Mouse (Mus musculus) right cerebral cortex, postnatal 14 days (tissue): Measurements from ENCODE around the gene Grin1.
A peak's percentile ranks its signal among the peaks of the same experiment; 100 is the strongest.
"Not testable (repeated sequence)": the region's sequence is repeated elsewhere in the genome, so short reads cannot be mapped to it uniquely, and the experiment has no call there.

Experiments
- DNase-seq: peaks from one replicate; pipeline ENCODE4 v3.0.0; 2022

Gene Grin1

DNA sequence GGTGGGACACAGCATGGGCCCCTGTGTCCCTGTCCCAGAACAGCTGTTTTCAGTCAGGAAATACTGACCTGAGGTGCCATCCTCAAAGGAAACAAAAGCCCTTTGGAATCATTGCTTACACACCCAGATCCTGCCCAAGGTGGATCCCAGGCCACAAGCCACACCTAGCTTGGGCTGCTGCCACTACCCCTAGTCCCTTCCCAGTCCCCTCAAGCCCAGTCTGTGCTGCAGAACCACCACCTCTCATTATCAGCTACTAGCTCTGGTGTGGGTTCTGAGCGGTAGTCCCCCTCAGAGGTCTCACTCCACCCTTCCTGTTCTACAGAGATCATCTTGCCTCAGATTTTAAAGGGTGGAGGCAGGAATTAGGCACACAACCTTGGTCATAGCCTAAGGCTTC lies 32.7 kb downstream of the Grin1 start:
- DNase-seq: no peak

DNA sequence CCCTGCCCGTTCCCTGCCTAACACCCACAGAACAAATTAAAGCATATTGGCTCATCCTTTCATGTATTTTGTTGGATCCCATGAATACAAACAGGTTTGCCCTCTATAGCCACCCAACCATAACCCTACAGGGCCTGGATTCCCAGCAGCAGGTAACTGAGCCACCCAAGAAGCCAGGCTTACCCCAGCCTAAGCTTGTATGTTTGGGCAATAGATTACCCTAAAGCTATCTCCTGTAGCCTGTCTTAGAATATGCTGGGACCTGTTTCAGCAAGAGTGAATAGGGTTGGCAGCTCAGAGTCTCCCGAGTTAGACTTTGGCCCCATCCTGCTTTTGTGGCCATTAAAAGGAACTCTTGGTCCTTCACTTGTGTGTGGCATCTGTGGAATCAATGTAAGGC lies 33.4 kb downstream of the Grin1 start:
- no peak for DNase-seq

- peak; percentile 87 for DNase-seq
These were observed 39.8 kb downstream of the Grin1 start for GRCm38 (mm10) chr2:25278928-25279882.

DNA sequence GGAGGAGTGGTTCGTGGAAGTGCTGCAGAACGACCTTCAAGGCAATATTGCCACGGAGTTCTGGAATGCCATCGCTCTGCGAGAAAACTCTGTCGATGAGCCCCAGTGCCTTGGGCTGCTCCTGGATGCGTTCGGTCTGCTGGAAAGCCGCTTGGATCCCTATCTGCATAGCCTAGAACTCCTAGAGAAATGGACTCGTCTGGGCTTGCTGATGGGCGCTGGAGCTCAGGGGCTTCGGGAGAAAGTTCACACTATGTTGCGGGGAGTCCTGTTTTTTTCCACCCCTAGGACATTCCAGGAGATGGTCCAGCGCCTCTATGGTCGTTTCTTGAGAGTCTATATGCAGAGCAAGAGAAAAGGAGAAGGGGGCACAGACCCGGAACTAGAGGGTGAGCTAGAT lies 46.0 kb downstream of the Grin1 start:
- no peak for DNase-seq

GRCm38 (mm10) chr2:25272515-25272914 lies 46.5 kb downstream of the Grin1 start:
- no peak for DNase-seq

GRCm38 (mm10) chr2:25271827-25272511 lies 47.0 kb downstream of the Grin1 start, which contains the start of the genes Ssna1 and Anapc2:
Ssna1 (minus strand) TSS chr2:25272438.
Anapc2 (plus strand) TSS chr2:25272478.
- peak; percentile 97 for DNase-seq

DNA sequence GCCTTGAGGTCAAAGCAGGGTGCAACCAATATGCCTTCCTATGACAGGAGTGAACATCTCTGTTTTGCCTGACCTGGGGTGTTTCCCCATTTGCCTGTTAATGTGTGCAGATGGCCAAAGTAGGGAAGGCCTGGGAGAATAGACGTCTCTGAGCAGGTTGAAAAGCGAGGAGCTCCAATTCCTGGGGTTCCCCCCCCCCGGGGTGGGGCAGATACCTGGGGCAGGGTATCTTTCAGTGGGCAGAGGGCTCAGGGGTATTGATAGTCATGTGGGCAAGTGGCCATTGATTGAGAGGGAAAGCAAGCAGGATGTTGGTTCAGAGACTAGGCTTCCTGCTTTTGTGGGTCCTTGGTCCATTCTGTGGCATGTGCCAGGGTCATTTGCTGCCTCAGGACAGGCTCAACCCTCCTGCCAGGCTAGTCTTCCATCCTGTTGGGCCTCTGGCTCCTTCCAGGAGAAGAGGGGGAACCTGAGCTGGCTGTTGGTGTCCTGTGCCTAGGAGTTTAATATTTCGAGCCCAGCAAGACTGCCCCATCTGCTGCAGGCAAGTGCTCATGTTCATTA lies 51.2 kb downstream of the Grin1 start:
- DNase-seq: no peak

- DNase-seq: no peak
These were observed 51.7 kb downstream of the Grin1 start for GRCm38 (mm10) chr2:25267241-25267640.

DNA sequence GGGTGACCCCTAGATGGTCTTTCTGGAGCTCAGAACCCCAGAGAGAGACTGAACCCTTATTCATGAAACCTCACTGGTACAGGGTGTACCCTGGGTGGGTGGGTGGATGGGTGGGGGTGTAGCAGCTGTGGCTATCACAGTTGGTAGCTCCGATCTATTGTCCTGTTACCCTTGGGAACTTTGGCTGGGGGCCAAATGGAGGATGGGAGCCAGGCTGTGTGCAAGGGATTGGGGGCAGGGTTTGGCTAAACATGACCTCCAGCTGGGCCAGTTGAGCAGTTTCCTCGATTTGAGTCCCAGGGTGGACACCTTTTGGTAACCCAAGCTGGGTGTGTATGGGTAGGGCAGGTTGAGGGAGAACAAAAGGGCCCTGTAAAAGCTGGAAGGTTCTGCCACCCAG lies 52.3 kb downstream of the Grin1 start:
- no peak for DNase-seq

DNA sequence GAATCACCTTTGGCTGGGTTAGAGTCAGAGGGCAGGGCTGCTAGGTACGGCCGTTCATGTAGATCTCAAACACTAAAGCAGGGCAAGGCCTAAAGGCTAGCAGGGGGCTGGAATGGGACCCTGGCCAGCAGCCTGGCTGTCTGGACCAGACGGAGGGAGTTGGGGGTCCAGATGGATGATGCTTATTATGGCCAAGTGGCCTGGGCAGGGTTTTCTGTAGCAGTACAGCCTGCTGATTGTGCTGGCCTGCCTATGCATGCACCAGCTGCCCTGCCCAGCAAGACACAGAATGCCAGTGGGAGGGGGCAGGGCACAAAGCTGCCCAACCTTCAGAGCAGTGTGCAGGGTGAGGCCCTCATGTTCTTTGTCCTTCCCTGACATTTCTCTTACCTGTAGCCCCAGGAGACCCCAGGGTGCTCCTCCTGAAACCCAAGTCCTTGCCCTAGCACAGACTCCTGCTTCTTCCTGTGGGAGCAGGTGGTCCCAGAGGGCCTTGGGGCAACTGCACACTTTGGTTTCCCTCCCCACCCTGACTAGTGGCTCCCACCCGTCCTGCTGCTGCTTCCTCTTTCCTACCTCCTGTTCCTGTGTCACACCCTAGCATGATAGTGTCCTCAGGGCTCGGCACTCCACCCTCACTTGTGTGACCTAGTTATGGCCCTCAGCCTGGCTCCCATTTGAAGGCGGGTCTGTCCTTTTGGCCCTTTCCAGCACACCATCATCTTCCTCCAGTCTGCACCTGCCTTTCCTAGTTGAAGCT lies 52.9 kb downstream of the Grin1 start:
- DNase-seq: no peak

DNA sequence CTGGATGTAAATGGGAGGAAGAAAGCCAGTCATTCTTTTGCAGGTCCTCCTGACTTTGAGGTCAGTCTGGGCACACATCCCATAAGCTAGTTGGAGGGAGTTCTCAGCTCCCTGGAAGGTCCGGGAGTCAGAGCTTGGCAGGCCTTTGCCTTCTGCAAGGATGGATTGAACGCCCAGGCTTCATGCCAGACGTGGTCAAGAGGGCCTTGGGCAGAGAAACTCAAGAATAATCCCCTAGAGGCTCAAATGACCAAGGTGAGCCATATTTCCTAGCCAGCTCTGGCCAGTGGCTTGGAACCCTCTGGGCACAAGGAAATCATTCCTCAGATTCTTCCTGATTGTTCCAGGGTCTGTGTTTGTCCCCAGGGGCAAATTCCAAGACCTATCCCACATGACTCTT lies 54.1 kb downstream of the Grin1 start:
- DNase-seq: no peak

DNA sequence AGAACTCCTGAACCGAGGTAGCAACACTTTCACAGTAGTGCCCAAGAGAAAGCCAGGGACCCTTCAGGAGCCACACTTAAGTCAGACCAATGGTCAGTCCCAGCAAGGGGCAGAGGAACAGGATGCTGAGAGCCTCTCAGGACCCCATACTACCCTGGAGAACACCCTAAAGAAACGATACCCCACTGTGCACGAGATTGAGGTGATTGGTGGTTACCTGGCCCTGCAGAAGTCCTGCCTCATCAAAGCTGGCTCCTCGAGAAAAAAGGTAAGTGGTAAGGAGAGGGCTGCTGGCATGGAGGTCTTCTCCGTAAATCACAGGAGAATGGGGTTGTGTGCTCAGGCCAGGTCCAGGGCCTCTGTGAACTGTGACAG lies 54.7 kb downstream of the Grin1 start:
- DNase-seq: no peak

- no peak for DNase-seq
These were observed 55.2 kb downstream of the Grin1 start for GRCm38 (mm10) chr2:25263623-25264285.

GRCm38 (mm10) chr2:25262795-25263622 lies 56.0 kb downstream of the Grin1 start:
- DNase-seq: peak; percentile 54

DNA sequence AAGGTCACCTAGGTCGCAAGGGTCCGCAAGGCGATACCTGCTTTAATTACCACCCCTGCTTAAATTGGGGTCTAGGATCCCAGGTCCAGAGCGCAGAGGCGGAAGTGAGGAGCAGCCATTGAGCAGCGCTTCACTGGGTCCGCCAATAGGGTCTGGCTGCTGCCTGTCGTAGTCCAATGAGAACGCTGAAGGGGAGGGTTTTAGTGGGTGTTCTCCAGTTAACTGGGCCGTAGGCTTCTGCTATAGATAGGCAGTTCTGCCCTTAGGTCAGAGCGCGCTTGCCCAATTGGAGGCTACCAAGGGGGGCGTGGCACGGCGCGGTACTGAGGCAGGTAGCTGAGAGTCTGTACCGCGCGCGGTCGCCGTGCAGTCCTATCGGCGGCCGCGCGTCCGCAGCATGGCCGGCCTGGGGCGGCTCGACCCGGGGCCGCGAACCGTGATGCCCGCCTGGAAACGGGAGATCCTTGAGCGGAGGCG lies 56.7 kb downstream of the Grin1 start, which contains the start of gene Tprn:
TSS of gene Tprn (plus strand) at position 328 of the 477 bp plus-strand sequence.
- DNase-seq: peak; percentile 90

GRCm38 (mm10) chr2:25261870-25262269 lies 57.1 kb downstream of the Grin1 start:
- DNase-seq: no peak

DNA sequence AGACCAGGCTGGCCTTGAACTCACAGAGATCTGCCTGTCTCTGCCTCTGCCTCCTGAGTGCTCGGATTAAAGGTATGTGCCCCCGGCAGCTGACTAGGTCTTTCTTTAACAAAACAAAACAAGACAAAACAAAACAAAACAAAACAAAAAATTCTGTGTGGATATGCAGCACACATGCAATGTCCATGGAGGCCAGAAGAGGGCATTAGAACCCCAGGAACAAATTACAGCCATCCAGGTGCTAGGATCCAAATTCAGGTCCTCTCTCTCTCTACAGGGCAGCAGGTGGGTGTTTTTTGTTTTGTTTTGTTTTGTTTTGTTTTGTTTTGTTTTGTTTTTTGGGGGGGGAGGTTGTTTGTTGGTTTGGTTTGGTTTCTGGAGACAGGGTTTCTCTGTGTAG lies 60.1 kb downstream of the Grin1 start:
- no peak for DNase-seq

DNA sequence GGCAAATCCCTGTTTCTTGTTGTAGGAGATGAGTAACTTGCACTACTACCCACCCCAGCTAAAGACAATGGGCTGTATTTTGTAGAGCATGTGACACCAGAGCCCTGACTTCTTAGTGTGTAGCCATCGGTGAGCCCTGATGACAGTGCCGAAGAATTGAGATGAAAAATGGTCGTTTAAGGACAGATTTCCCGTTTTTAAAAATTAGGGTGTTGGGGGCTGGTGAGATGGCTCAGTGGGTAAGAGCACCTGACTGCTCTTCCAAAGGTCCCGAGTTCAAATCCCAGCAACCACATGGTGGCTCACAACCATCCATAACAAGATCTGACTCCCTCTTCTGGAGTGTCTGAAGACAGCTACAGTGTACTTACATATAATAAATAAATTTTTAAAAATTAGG lies 61.7 kb downstream of the Grin1 start:
- DNase-seq: not testable (repeated sequence)

DNA sequence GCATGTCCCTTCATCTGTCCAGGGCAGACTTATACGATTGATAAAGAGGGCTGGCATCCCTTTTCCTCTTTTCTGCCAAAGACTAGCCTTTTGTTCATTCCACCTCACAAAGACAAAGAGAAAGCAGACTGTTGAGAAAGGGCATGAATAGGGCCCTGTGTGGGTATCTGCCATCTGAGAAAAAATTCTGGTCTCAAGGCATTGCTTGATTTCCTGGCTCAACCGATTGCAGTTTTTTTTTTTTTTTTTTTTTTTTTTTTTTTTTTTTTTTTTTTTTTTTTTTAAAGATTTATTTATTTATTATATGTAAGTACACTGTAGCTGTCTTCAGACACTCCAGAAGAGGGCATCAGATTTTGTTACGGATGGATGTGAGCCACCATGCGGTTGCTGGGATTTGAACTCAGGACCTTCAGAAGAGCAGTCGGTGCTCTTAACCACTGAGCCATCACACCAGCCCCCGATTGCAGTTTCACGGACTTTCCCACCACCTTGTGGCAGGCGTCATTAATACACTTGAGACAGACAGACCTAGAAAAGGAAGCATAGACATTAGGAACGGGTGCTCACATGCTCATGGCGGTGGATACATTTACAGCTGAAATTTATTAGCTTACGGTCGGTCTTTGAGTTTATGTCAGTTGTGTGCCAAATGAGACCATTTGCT lies 62.4 kb downstream of the Grin1 start:
- not testable (repeated sequence) for DNase-seq

DNA sequence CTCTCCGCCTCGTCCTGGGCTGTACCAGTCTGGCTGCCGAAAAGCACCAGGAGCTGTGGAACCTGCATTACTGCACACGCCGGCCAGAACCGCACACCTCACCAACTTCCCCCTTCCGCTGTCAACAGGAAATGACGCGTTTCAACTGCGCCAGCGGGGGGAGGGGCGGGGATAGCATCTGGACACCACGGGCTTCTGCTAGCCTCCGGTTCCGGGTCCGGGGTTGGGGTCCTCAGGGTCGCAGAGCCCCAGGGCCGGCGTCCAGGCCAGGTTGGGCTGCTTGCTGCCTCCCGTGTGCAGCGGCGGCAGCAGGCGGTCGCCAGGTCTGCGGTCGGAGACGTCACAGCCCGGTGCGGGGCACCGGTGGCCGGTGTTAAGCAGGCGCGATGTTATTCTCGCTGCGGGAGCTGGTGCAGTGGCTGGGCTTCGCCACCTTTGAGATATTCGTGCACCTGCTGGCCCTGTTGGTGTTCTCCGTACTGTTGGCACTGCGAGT lies 63.7 kb downstream of the Grin1 start, which contains the start of gene Tmem203:
TSS of gene Tmem203 (plus strand) at position 156 of the 496 bp plus-strand sequence.
- peak; percentile 88 for DNase-seq
